Mouse (Mus musculus): ENCODE measurements at regions not wholly inside any gene's neighbourhood (a gene's known extent, or its start where the extent isn't known, plus 50 kb on each side); places are given as distances from the start of the nearest gene placed in this dataset.
A peak's percentile ranks its signal among the peaks of the same experiment; 100 is the strongest.

DNA sequence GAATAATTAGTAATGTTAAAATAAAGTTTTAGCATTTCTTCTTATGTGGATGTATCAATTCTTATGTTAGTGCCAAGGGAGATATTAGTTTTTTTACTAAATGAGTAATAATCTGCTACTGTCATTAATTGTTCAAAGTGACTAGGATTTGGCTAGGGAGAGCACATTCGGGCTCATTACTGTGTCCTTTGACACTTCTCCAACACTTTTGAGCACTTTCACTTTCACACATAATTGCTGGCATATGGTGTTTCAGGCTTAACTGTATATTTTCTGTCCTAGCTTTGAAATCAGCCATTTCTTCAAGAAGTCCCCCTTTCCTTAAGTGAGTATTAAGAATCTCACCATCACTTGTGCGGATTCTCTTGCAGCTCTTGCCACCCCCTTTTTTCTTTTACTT is 334.3 kb upstream of the Robo1 start:
- Histone ChIP-seq H3K4me3 (replicated peaks) (no peak overlapping the region), H3K27ac (no peak overlapping the region), H3K4me2 (replicated peaks) (no peak overlapping the region), H3K36me3 (no peaks in the 10 kb centered on the region), H3K9ac (replicated peaks) (no peak overlapping the region), H3K27me3 (no peaks in the 10 kb centered on the region), H3K4me1 (replicated peaks) (no peaks in the 10 kb centered on the region), H3K9me3 (no peaks in the 10 kb centered on the region)
- no peak for ATAC-seq
- 83% methylated on average over 2 of the region's 2 CpGs for WGBS

- H3K4me3 ChIP-seq (replicated peaks): no peak overlapping the region
- H3K9me3 ChIP-seq: no peaks in the 10 kb centered on the region
- H3K27ac ChIP-seq: no peak overlapping the region
- 79% methylated on average over 3 of the region's 3 CpGs for WGBS
- no peak overlapping the region for H3K9ac ChIP-seq (replicated peaks)
- no peak overlapping the region for H3K4me2 ChIP-seq (replicated peaks)
- peak; percentile 82 for ATAC-seq
- no peaks in the 10 kb centered on the region for H3K27me3 ChIP-seq
- H3K36me3 ChIP-seq: no peaks in the 10 kb centered on the region
- H3K4me1 ChIP-seq (replicated peaks): no peaks in the 10 kb centered on the region
Measured at GRCm38 (mm10) chr16:71997634-71998278, 310.4 kb upstream of the Robo1 start.

- 1% methylated on average over 27 of the region's 27 CpGs for WGBS
- H3K9ac ChIP-seq (replicated peaks): peak overlapping the region; percentile 86
- peak overlapping the region; percentile 80 for H3K4me2 ChIP-seq (replicated peaks)
- no peaks in the 10 kb centered on the region for H3K9me3 ChIP-seq
- H3K4me1 ChIP-seq (replicated peaks): peaks cover 21% of the 10 kb centered on the region
- peak overlapping the region; percentile 58 for H3K4me3 ChIP-seq (replicated peaks)
- H3K27me3 ChIP-seq: no peaks in the 10 kb centered on the region
- peak overlapping the region; percentile 90 for H3K27ac ChIP-seq
- peak; percentile 87 for ATAC-seq
- H3K36me3 ChIP-seq: no peaks in the 10 kb centered on the region
Measured at GRCm38 (mm10) chr16:72027404-72028215, 280.5 kb upstream of the Robo1 start.

DNA sequence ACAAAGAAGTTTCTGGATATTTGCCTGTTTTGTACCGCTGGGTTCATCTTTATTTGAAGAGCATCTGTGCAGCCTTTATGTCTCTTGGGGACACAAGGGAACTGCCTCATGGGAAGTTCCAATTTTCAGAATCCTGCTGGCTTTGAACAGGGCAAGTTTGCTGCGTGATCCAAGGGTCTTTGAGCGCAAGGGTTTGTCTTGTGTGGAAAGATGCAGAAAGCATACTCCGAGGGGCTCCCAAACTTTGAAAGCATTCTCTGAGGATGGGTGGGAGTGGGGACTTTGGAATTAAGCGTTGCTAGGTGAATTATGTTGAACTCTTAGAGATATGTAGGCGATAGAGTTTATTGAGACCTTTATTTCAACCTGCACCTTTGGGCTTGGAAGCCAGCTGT is 279.9 kb upstream of the Robo1 start:
- Histone ChIP-seq H3K4me3 (replicated peaks) (peak overlapping the region; percentile 58), H3K4me2 (replicated peaks) (peak overlapping the region; percentile 80), H3K27ac (peak overlapping the region; percentile 90), H3K27me3 (no peaks in the 10 kb centered on the region), H3K9ac (replicated peaks) (peak overlapping the region; percentile 86), H3K36me3 (no peaks in the 10 kb centered on the region), H3K4me1 (replicated peaks) (peaks cover 21% of the 10 kb centered on the region), H3K9me3 (no peaks in the 10 kb centered on the region)
- peak; percentile 10; the same call in 1 of the 2 replicates for ATAC-seq
- 3% methylated on average over 6 of the region's 6 CpGs for WGBS

- H3K27ac ChIP-seq: peak overlapping the region; percentile 90
- H3K9ac ChIP-seq (replicated peaks): peak overlapping the region; percentile 86
- WGBS: under 1% methylated on average over 18 of the region's 18 CpGs
- peak; percentile 81 for ATAC-seq
- no peaks in the 10 kb centered on the region for H3K9me3 ChIP-seq
- peak overlapping the region; percentile 58 for H3K4me3 ChIP-seq (replicated peaks)
- no peaks in the 10 kb centered on the region for H3K27me3 ChIP-seq
- peaks cover 21% of the 10 kb centered on the region for H3K4me1 ChIP-seq (replicated peaks)
- no peaks in the 10 kb centered on the region for H3K36me3 ChIP-seq
- H3K4me2 ChIP-seq (replicated peaks): peak overlapping the region; percentile 80
Measured at GRCm38 (mm10) chr16:72028798-72029197, 279.3 kb upstream of the Robo1 start.

DNA sequence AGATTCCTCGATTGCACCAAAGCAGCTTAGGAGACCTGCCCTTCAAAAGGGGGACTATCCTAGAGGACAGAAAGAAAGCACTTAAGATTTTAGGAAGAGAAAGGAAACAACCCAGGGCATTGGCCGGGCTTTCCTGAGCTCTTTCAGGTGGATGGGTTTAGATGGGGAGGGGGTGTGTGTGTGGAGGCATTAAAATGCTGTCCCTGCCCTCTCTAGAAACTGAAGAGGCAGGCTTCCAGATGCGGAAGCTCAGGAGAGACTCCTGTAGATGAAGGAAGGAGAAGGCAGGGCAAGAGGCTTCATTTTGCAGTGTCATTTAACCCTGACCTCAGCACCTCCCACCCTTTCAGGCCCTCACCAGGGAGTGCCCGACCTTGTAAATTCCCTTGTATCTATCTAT is 278.8 kb upstream of the Robo1 start:
- WGBS: 2% methylated on average over 4 of the region's 4 CpGs
- Histone ChIP-seq H3K36me3 (no peaks in the 10 kb centered on the region), H3K27ac (peak overlapping the region; percentile 90), H3K4me2 (replicated peaks) (peak overlapping the region; percentile 80), H3K4me3 (replicated peaks) (peak overlapping the region; percentile 58), H3K9me3 (no peaks in the 10 kb centered on the region), H3K9ac (replicated peaks) (peak overlapping the region; percentile 86), H3K27me3 (no peaks in the 10 kb centered on the region), H3K4me1 (replicated peaks) (peaks cover 21% of the 10 kb centered on the region)
- peak; percentile 37 for ATAC-seq

- H3K9me3 ChIP-seq: no peaks in the 10 kb centered on the region
- H3K4me2 ChIP-seq (replicated peaks): no peak overlapping the region
- no peak for ATAC-seq
- H3K4me3 ChIP-seq (replicated peaks): no peak overlapping the region
- H3K4me1 ChIP-seq (replicated peaks): peaks cover 6% of the 10 kb centered on the region
- no peak overlapping the region; the same call in 1 of the 2 replicates for H3K27ac ChIP-seq
- no peak overlapping the region for H3K9ac ChIP-seq (replicated peaks)
- H3K27me3 ChIP-seq: no peaks in the 10 kb centered on the region
- 46% methylated on average over 1 of the region's 1 CpGs for WGBS
- H3K36me3 ChIP-seq: no peaks in the 10 kb centered on the region
Measured at GRCm38 (mm10) chr16:72068254-72068653, 239.9 kb upstream of the Robo1 start.

DNA sequence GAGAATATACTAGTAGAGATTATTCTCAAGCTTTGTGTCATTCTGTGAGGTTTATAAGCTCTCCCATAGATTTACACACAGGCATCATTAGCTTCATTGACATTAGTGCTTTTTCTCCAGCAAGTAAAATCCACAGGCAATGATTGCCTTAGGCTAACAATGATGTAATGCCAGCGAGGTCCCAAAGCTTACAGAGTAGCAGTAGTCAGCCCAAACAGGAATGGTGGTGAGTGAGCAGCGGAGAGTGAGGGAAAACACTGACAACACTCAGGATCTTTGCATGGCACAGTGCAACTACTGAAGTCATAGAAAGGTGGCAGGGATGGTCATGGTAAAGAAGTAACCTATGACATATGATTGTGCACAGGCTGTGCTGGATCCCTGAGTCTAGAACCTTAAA is 238.5 kb upstream of the Robo1 start:
- Histone ChIP-seq H3K4me2 (replicated peaks) (no peak overlapping the region), H3K9ac (replicated peaks) (no peak overlapping the region), H3K4me3 (replicated peaks) (no peak overlapping the region), H3K9me3 (no peaks in the 10 kb centered on the region), H3K27me3 (no peaks in the 10 kb centered on the region), H3K27ac (no peak overlapping the region), H3K4me1 (replicated peaks) (peaks cover 6% of the 10 kb centered on the region), H3K36me3 (no peaks in the 10 kb centered on the region)
- no peak for ATAC-seq
- 66% methylated on average over 2 of the region's 2 CpGs for WGBS

GRCm38 (mm10) chr16:72071756-72072471 is 236.2 kb upstream of the Robo1 start:
- WGBS: 43% methylated on average over 2 of the region's 2 CpGs
- no peak overlapping the region for H3K9ac ChIP-seq (replicated peaks)
- no peaks in the 10 kb centered on the region for H3K36me3 ChIP-seq
- H3K4me1 ChIP-seq (replicated peaks): peaks cover 6% of the 10 kb centered on the region
- no peak overlapping the region for H3K27ac ChIP-seq
- ATAC-seq: no peak
- no peak overlapping the region for H3K4me3 ChIP-seq (replicated peaks)
- H3K27me3 ChIP-seq: no peaks in the 10 kb centered on the region
- H3K4me2 ChIP-seq (replicated peaks): no peak overlapping the region
- H3K9me3 ChIP-seq: no peaks in the 10 kb centered on the region

- no peak overlapping the region for H3K4me3 ChIP-seq (replicated peaks)
- no peaks in the 10 kb centered on the region for H3K36me3 ChIP-seq
- WGBS: 71% methylated on average over 5 of the region's 5 CpGs
- H3K27me3 ChIP-seq: no peaks in the 10 kb centered on the region
- no peak overlapping the region for H3K4me2 ChIP-seq (replicated peaks)
- no peak overlapping the region for H3K9ac ChIP-seq (replicated peaks)
- ATAC-seq: no peak
- H3K9me3 ChIP-seq: no peaks in the 10 kb centered on the region
- no peak overlapping the region for H3K27ac ChIP-seq
- 0 out of 2 replicates have a peak, but pooled peaks cover 6% of the 10 kb centered on the region for H3K4me1 ChIP-seq (replicated peaks)
Measured at GRCm38 (mm10) chr16:72085181-72085580, 222.9 kb upstream of the Robo1 start.

- no peak overlapping the region for H3K4me3 ChIP-seq (replicated peaks)
- no peaks in the 10 kb centered on the region for H3K27me3 ChIP-seq
- 0 out of 2 replicates have a peak, but pooled peaks have one; percentile 50 for ATAC-seq
- H3K4me1 ChIP-seq (replicated peaks): 0 out of 2 replicates have a peak, but pooled peaks cover 6% of the 10 kb centered on the region
- WGBS: 52% methylated on average over 4 of the region's 4 CpGs
- H3K9me3 ChIP-seq: no peaks in the 10 kb centered on the region
- H3K4me2 ChIP-seq (replicated peaks): no peak overlapping the region
- no peak overlapping the region for H3K27ac ChIP-seq
- H3K9ac ChIP-seq (replicated peaks): no peak overlapping the region
- H3K36me3 ChIP-seq: no peaks in the 10 kb centered on the region
Measured at GRCm38 (mm10) chr16:72088053-72088452, 220.1 kb upstream of the Robo1 start.

DNA sequence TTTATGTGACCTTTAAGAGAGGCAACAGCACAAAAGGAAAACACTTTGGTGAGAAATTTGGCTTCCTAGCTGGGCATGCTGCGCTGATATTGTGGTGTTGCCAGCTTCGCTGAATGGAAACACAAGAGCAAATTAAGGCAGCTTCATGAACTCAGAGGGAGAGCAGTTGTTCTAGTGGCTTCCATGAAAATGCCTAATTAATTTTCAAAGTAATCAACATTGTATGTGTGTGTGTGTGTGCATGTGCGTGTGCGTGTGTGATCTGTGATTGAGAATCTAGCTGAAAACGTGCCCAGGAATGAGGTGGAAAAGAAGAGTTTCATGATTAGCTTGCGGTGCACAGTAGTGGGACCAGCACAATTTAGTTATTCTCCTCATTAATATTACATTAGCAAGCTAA is 219.2 kb upstream of the Robo1 start:
- no peak overlapping the region for H3K27ac ChIP-seq
- 77% methylated on average over 6 of the region's 6 CpGs for WGBS
- ATAC-seq: peak; percentile 83; the same call in 1 of the 2 replicates

More for the DNA sequence above, 219.2 kb upstream of the Robo1 start:
- no peaks in the 10 kb centered on the region for H3K27me3 ChIP-seq
- 0 out of 2 replicates have a peak, but pooled peaks cover 6% of the 10 kb centered on the region for H3K4me1 ChIP-seq (replicated peaks)
- no peak overlapping the region for H3K4me3 ChIP-seq (replicated peaks)
- H3K36me3 ChIP-seq: no peaks in the 10 kb centered on the region
- no peak overlapping the region for H3K4me2 ChIP-seq (replicated peaks)
- H3K9me3 ChIP-seq: no peaks in the 10 kb centered on the region
- no peak overlapping the region for H3K9ac ChIP-seq (replicated peaks)

Measured in midbrain, embryonic 13.5 days (tissue).